Mouse (Mus musculus) thymus, postnatal 10 days (tissue): Measurements from ENCODE around the gene Pdzrn4.

Source experiments
- DNase-seq, 2 experiments: peaks; one replicate each; pipeline ENCODE4 v3.0.0; 2021; ENCODE audit warnings: low spot score in 2 of 2

Pdzrn4 gene

GRCm38 (mm10) chr15:92500276-92500838, 103.7 kb downstream of the Pdzrn4 start:
- no peak for DNase-seq

GRCm38 (mm10) chr15:92502797-92503196, 106.1 kb downstream of the Pdzrn4 start:
- DNase-seq = no peak

- DNase-seq = no peak
These were observed 112.7 kb downstream of the Pdzrn4 start for GRCm38 (mm10) chr15:92509372-92509771.

GRCm38 (mm10) chr15:92515651-92516050, 119.0 kb downstream of the Pdzrn4 start:
- DNase-seq = no peak

GRCm38 (mm10) chr15:92520677-92521225, 124.1 kb downstream of the Pdzrn4 start:
- DNase-seq = no peak

GRCm38 (mm10) chr15:92521686-92522085, 125.0 kb downstream of the Pdzrn4 start:
- DNase-seq = no peak

GRCm38 (mm10) chr15:92524917-92525316, 128.2 kb downstream of the Pdzrn4 start:
- no peak for DNase-seq

- no peak for DNase-seq
These were observed 128.7 kb downstream of the Pdzrn4 start for GRCm38 (mm10) chr15:92525416-92525815.

GRCm38 (mm10) chr15:92526731-92527130, 130.1 kb downstream of the Pdzrn4 start:
- no peak for DNase-seq

GRCm38 (mm10) chr15:92543252-92543651, 146.6 kb downstream of the Pdzrn4 start:
- DNase-seq = no peak

- DNase-seq = no peak
These were observed 150.7 kb downstream of the Pdzrn4 start for GRCm38 (mm10) chr15:92547294-92547911.

GRCm38 (mm10) chr15:92555012-92555574, 158.4 kb downstream of the Pdzrn4 start:
- no peak for DNase-seq

- no peak for DNase-seq
These were observed 159.0 kb downstream of the Pdzrn4 start for GRCm38 (mm10) chr15:92555716-92556115.

GRCm38 (mm10) chr15:92558592-92558991, 161.9 kb downstream of the Pdzrn4 start:
- DNase-seq = no peak

GRCm38 (mm10) chr15:92562149-92562548, 165.5 kb downstream of the Pdzrn4 start:
- no peak for DNase-seq

GRCm38 (mm10) chr15:92563576-92563975, 166.9 kb downstream of the Pdzrn4 start:
- DNase-seq = no peak

- no peak for DNase-seq
These were observed 174.0 kb downstream of the Pdzrn4 start for GRCm38 (mm10) chr15:92570526-92571243.

- DNase-seq = no peak
These were observed 174.5 kb downstream of the Pdzrn4 start for GRCm38 (mm10) chr15:92571244-92571539.

- DNase-seq = no peak
These were observed 180.8 kb downstream of the Pdzrn4 start for GRCm38 (mm10) chr15:92577476-92577875.

- no peak for DNase-seq
These were observed 183.5 kb downstream of the Pdzrn4 start for GRCm38 (mm10) chr15:92580217-92580616.

- DNase-seq = no peak
These were observed 184.2 kb downstream of the Pdzrn4 start for GRCm38 (mm10) chr15:92580742-92581383.
